Mouse (Mus musculus) small intestine, adult 2 months (tissue): Measurements from ENCODE around the gene Pogk.

Experiments used
- CTCF ChIP-seq: fragments of 200-500 bp; IDR thresholded peaks from 2 replicates; pipeline ENCODE4 v1.5.1; 2012; ENCODE audit warnings: low read depth, mild to moderate bottlenecking, control low read depth, inconsistent platforms, low read length, moderate library complexity, mixed read lengths; ENCODE audit not compliant: insufficient replicate concordance, insufficient read length; ENCODE audit errors: extremely low read depth
- POLR2A ChIP-seq: fragments of 200-500 bp; IDR thresholded peaks from 2 replicates; pipeline ENCODE4 v1.6.1; 2012; ENCODE audit warnings: low read depth, mild to moderate bottlenecking, control low read depth, inconsistent platforms, low read length, moderate library complexity

DNA sequence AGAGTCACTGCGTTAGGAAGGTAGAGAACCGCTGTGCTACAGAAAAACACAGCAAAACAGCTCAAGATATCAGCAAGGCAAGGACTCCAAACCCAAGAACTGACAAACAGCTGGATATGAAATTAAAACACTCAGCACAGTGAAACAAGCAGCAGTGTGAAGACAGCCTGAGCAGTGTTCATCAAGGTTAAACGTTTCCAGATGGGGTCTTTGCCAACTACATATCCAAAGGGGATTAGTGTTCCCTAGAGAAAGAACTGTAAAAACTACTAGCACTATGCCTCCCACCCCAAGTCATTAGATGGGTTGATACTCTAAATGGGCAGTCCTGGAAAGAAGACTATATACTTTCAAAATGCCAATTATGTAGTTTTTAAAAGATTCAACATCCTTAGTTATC is 60.3 kb downstream of the Pogk start:
- TF ChIP-seq CTCF: no peak
- TF ChIP-seq POLR2A: no peak
